Mouse (Mus musculus) cortical plate, adult 2 months (tissue): Measurements from ENCODE around the gene E430018J23Rik.
"Not testable (repeated sequence)": the region's sequence is repeated elsewhere in the genome, so short reads cannot be mapped to it uniquely, and the experiment has no call there.

Experiments
- CTCF ChIP-seq: fragments of 200-500 bp; IDR thresholded peaks from 2 replicates; pipeline ENCODE4 v1.5.1; 2011; ENCODE audit warnings: mild to moderate bottlenecking, control low read depth, low read length; ENCODE audit not compliant: insufficient read depth; ENCODE audit errors: extremely low read depth
- POLR2A ChIP-seq: fragments of 200-500 bp; IDR thresholded peaks from 2 replicates; pipeline ENCODE4 v1.6.1; 2011; ENCODE audit warnings: mild to moderate bottlenecking, low read length, control low read depth; ENCODE audit not compliant: insufficient read depth; ENCODE audit errors: extremely low read depth

GRCm38 (mm10) chr7:127385560-127385959, 7.9 kb downstream of the E430018J23Rik start:
- TF ChIP-seq CTCF, POLR2A: not testable (repeated sequence)
